Mouse (Mus musculus) stomach, postnatal 0 days (tissue): Measurements from ENCODE around the gene Myom1.

Experiments used
- CTCF ChIP-seq: IDR thresholded peaks from 2 replicates; pipeline ENCODE4 v1.5.1; 2016; ENCODE audit warnings: antibody characterized with exemption, low read depth, mild to moderate bottlenecking, moderate library complexity
- EP300 ChIP-seq: optimal IDR thresholded peaks from 2 replicates; pipeline ENCODE3; 2016; ENCODE audit warnings: antibody characterized with exemption

- TF ChIP-seq EP300: no peak
- TF ChIP-seq CTCF: no peak
Observed at GRCm38 (mm10) chr17:71112689-71113088, 110.3 kb downstream of the Myom1 start.
